Mouse (Mus musculus): Measurements from ENCODE around the gene 9430015G10Rik. TPM values are rescaled to one million over a fixed set of nuclear protein-coding genes. Genes with fewer than 3 reads are reported as not detected.

The 9430015G10Rik gene
- polyA plus RNA-seq, 1 experiment from 2014 or later: 3.4 TPM

DNA sequence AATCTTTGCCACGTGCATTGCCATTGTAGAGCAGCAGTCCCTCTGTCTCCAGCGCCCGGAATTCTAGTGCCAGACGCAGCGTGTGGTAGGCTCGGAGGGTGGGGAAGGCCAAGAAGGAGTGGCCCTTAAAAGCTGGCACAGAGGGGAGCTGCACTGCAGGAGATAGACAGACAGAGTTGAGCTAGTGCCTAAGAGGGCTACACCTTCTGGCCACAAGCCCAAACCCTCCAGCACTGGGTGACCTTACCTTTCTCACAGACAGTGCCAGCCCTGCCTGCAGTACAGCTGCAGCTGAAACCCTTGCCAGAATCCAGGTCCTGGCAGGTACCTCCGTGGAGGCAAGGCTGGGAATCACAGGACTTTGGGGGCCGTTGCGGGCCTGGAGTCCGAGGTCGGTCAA lies 62.0 kb downstream of the 9430015G10Rik start:
- ATAC-seq: no peak
- WGBS: 95% methylated on average over 11 of the region's 11 CpGs
- H3K4me2 ChIP-seq (replicated peaks; ENCODE audit: low read depth): no peak overlapping the region
- H3K36me3 ChIP-seq (ENCODE audit: control insufficient read depth, insufficient read depth): peaks cover 94% of the 10 kb centered on the region
- no peak for TF ChIP-seq CTCF (IDR thresholded peaks at IDR 0.05; ENCODE audit: low read depth)
- no peak overlapping the region for H3K27ac ChIP-seq (ENCODE audit: low read depth, low read length)
- no peak overlapping the region for H3K9ac ChIP-seq (ENCODE audit: low read depth, low read length)
- no peaks in the 10 kb centered on the region for H3K9me3 ChIP-seq (ENCODE audit: control insufficient read depth)
- H3K4me3 ChIP-seq (ENCODE audit: low read depth, low read length): no peak overlapping the region
- H3K27me3 ChIP-seq (replicated peaks; ENCODE audit: control insufficient read depth, insufficient read depth, low read length): no peaks in the 10 kb centered on the region
- H3K4me1 ChIP-seq (replicated peaks; ENCODE audit: control insufficient read depth, insufficient read depth, low read length): no peaks in the 10 kb centered on the region

Other genes with a start within 250 kb of the 9430015G10Rik start
- gene Tas1r3, start 246.6 kb upstream of the 9430015G10Rik start, polyA plus RNA-seq (2015; fragmentation: Nextera tagmentation; extraction: Ambion mirVana): 0.16 and 0.22 TPM in 2 replicates
- 17.4 and 19.2 TPM in 2 replicates for gene Cptp, start 240.5 kb upstream of the 9430015G10Rik start, polyA plus RNA-seq (2015; fragmentation: Nextera tagmentation; extraction: Ambion mirVana)
- 19.9 and 20.9 TPM in 2 replicates for gene Ints11, start 240.4 kb upstream of the 9430015G10Rik start, polyA plus RNA-seq (2015; fragmentation: Nextera tagmentation; extraction: Ambion mirVana)
- 23.6 and 23.8 TPM in 2 replicates for gene Pusl1, start 218.2 kb upstream of the 9430015G10Rik start, polyA plus RNA-seq (2015; fragmentation: Nextera tagmentation; extraction: Ambion mirVana)
- 4.4 TPM in 2 replicates for gene Acap3, start 218.2 kb upstream of the 9430015G10Rik start, polyA plus RNA-seq (2015; fragmentation: Nextera tagmentation; extraction: Ambion mirVana)
- 101 and 104 TPM in 2 replicates for gene Ube2j2, start 166.2 kb upstream of the 9430015G10Rik start, polyA plus RNA-seq (2015; fragmentation: Nextera tagmentation; extraction: Ambion mirVana)
- 129 and 138 TPM in 2 replicates for gene C1qtnf12, start 147.7 kb upstream of the 9430015G10Rik start, polyA plus RNA-seq (2015; fragmentation: Nextera tagmentation; extraction: Ambion mirVana)
- gene B3galt6, start 117.3 kb upstream of the 9430015G10Rik start, polyA plus RNA-seq (2015; fragmentation: Nextera tagmentation; extraction: Ambion mirVana): 5.8 and 6.0 TPM in 2 replicates
- gene Sdf4, start 117.1 kb upstream of the 9430015G10Rik start, polyA plus RNA-seq (2015; fragmentation: Nextera tagmentation; extraction: Ambion mirVana): 219 and 222 TPM in 2 replicates
- gene Tnfrsf4, start 96.1 kb upstream of the 9430015G10Rik start, polyA plus RNA-seq (2015; fragmentation: Nextera tagmentation; extraction: Ambion mirVana): 0.14 and 0.35 TPM in 2 replicates
- 0.55 and 0.56 TPM in 2 replicates for gene Tnfrsf18, start 83.8 kb upstream of the 9430015G10Rik start, polyA plus RNA-seq (2015; fragmentation: Nextera tagmentation; extraction: Ambion mirVana)
- gene Ttll10, start 50.6 kb upstream of the 9430015G10Rik start, polyA plus RNA-seq (2015; fragmentation: Nextera tagmentation; extraction: Ambion mirVana): 2.1 and 2.6 TPM in 2 replicates
- not detected in 2 replicates for gene Rnf223, start 20.5 kb downstream of the 9430015G10Rik start, polyA plus RNA-seq (2015; fragmentation: Nextera tagmentation; extraction: Ambion mirVana)
- 15.1 and 17.7 TPM in 2 replicates for gene Agrn, start 87.5 kb downstream of the 9430015G10Rik start, polyA plus RNA-seq (2015; fragmentation: Nextera tagmentation; extraction: Ambion mirVana)
- gene Isg15, start 90.8 kb downstream of the 9430015G10Rik start, polyA plus RNA-seq (2015; fragmentation: Nextera tagmentation; extraction: Ambion mirVana): 36.0 and 40.5 TPM in 2 replicates
- 0.85 and 0.93 TPM in 2 replicates for gene AW011738, start 93.3 kb downstream of the 9430015G10Rik start, polyA plus RNA-seq (2015; fragmentation: Nextera tagmentation; extraction: Ambion mirVana)
- gene Perm1, start 105.9 kb downstream of the 9430015G10Rik start, polyA plus RNA-seq (2015; fragmentation: Nextera tagmentation; extraction: Ambion mirVana): 0.39 and 0.47 TPM in 2 replicates
- 8.3 and 8.6 TPM in 2 replicates for gene Plekhn1, start 124.9 kb downstream of the 9430015G10Rik start, polyA plus RNA-seq (2015; fragmentation: Nextera tagmentation; extraction: Ambion mirVana)
- 19.9 and 20.4 TPM in 2 replicates for gene Noc2l, start 126.0 kb downstream of the 9430015G10Rik start, polyA plus RNA-seq (2015; fragmentation: Nextera tagmentation; extraction: Ambion mirVana)
- gene Samd11, start 145.7 kb downstream of the 9430015G10Rik start, polyA plus RNA-seq (2015; fragmentation: Nextera tagmentation; extraction: Ambion mirVana): 0.18 TPM in 1 of 2 replicates, not detected in the other
- gene Vmn2r-ps159, start 221.1 kb downstream of the 9430015G10Rik start, polyA plus RNA-seq (2015; fragmentation: Nextera tagmentation; extraction: Ambion mirVana): not detected in 2 replicates